Comparison of ENCODE assay signal across 19 mouse cellular contexts in genomic region chr14:48086682-48087297, GRCm38 (mm10). TPM values are rescaled to one million over a fixed set of nuclear protein-coding genes. Genes with fewer than 3 reads are reported as not detected.
DNase-seq lines count a peak whose midpoint lies in the region; ATAC-seq and TF ChIP-seq lines count a peak whose summit lies in the region.
"Had no signal": no experiment of that assay in that cellular context is flagged by ENCODE, and none has a peak within 500 bp of the region (broad histone marks: within the 10 kb centered on the region; RNA-seq: fewer than 3 reads in every experiment).

No protein-coding gene starts in this region.

- H3K27me3 ChIP-seq in hindbrain, postnatal 0 days (ENCODE audit: insufficient read depth, low read length), result no peaks in the 10 kb centered on the region
- H3K27me3 ChIP-seq in stomach, postnatal 0 days (ENCODE audit: control insufficient read depth, insufficient read depth, low read length), result no peaks in the 10 kb centered on the region
- H3K27me3 ChIP-seq: neural tube, embryonic 12.5 days had no signal

- DNase-seq in layer of hippocampus, adult 9-11 months, result peak; percentile 35
- DNase-seq in layer of hippocampus, postnatal 10 days (ENCODE audit: low spot score in 2 of 2), result no peak
- DNase-seq in brain, adult 2 months (ENCODE audit: low read depth, low spot score), result peak; percentile 72
- DNase-seq in brain, embryonic 14.5 days (ENCODE audit: low read depth), result peak; percentile 33
- DNase-seq in hindbrain, postnatal 0 days (ENCODE audit: low spot score), result peak; percentile 42
- DNase-seq in stomach, postnatal 0 days (ENCODE audit: low spot score), result no peak
- DNase-seq in kidney, postnatal 10 days, result no peak
- no peak for DNase-seq in adrenal gland, postnatal 36 days
- DNase-seq: cerebellum, adult 2 months; gastrocnemius, postnatal 14 days; heart, postnatal 36 days; kidney, adult 18-20 months; retina, postnatal 1 day had no signal

- no peak for TF ChIP-seq POLR2A in brain, embryonic 14.5 days (IDR thresholded peaks at IDR 0.05; ENCODE audit: borderline replicate concordance, extremely low read depth, insufficient read depth, insufficient read length, poor library complexity, severe bottlenecking)

- ATAC-seq in hindbrain, postnatal 0 days, result peak; percentile 70; the same call in 1 of the 2 replicates
- no peak for ATAC-seq in stomach, postnatal 0 days (ENCODE audit: low FRiP score, low TSS enrichment)
- ATAC-seq: activated CD4-positive, CD25-positive, alpha-beta regulatory T cell, adult 4 months; forebrain, embryonic 16.5 days had no signal

- peak overlapping the region; percentile 52 for H3K27ac ChIP-seq in hindbrain, postnatal 0 days
- no peak overlapping the region for H3K27ac ChIP-seq in stomach, postnatal 0 days (replicated peaks)
- H3K27ac ChIP-seq: embryonic facial prominence, embryonic 13.5 days; liver, embryonic 14.5 days; neural tube, embryonic 12.5 days had no signal

- peaks cover 15% of the 10 kb centered on the region for H3K4me1 ChIP-seq in hindbrain, postnatal 0 days (ENCODE audit: insufficient read depth, low read length)
- 0 out of 2 replicates have a peak, but pooled peaks cover 3% of the 10 kb centered on the region for H3K4me1 ChIP-seq in stomach, postnatal 0 days (replicated peaks; ENCODE audit: control insufficient read depth, insufficient read depth)
- H3K4me1 ChIP-seq: neural tube, embryonic 12.5 days had no signal

- H3K36me3 ChIP-seq in hindbrain, postnatal 0 days (ENCODE audit: insufficient read depth, low read length), result no peaks in the 10 kb centered on the region
- H3K36me3 ChIP-seq in stomach, postnatal 0 days (ENCODE audit: control insufficient read depth, insufficient read depth, low read length), result no peaks in the 10 kb centered on the region
- H3K36me3 ChIP-seq: embryonic facial prominence, embryonic 13.5 days; neural tube, embryonic 12.5 days had no signal

- H3K4me3 ChIP-seq in hindbrain, postnatal 0 days (ENCODE audit: low read length), result no peak overlapping the region
- no peak overlapping the region for H3K4me3 ChIP-seq in stomach, postnatal 0 days (ENCODE audit: low read depth, low read length)
- H3K4me3 ChIP-seq: embryonic facial prominence, embryonic 13.5 days; neural tube, embryonic 12.5 days had no signal

- no peak for TF ChIP-seq CTCF in brain, embryonic 14.5 days (IDR thresholded peaks at IDR 0.05; ENCODE audit: borderline replicate concordance, extremely low read depth, insufficient read depth, insufficient read length)
- no peak for TF ChIP-seq CTCF in hindbrain, postnatal 0 days (IDR thresholded peaks at IDR 0.05; ENCODE audit: low read depth)
- TF ChIP-seq CTCF in stomach, postnatal 0 days (IDR thresholded peaks at IDR 0.05; ENCODE audit: low read depth), result no peak

- no peak overlapping the region for H3K4me2 ChIP-seq in hindbrain, postnatal 0 days (ENCODE audit: low read depth, low read length)
- H3K4me2 ChIP-seq in stomach, postnatal 0 days (replicated peaks; ENCODE audit: low read depth), result no peak overlapping the region
- H3K4me2 ChIP-seq: embryonic facial prominence, embryonic 13.5 days; heart, embryonic 11.5 days; neural tube, embryonic 12.5 days had no signal

- H3K9ac ChIP-seq in hindbrain, postnatal 0 days (replicated peaks; ENCODE audit: low read length), result no peak overlapping the region
- H3K9ac ChIP-seq in stomach, postnatal 0 days (ENCODE audit: low read length), result no peak overlapping the region
- H3K9ac ChIP-seq: embryonic facial prominence, embryonic 13.5 days; liver, embryonic 14.5 days; neural tube, embryonic 12.5 days had no signal

- H3K9me3 ChIP-seq in hindbrain, postnatal 0 days (ENCODE audit: low read length), result no peaks in the 10 kb centered on the region
- no peaks in the 10 kb centered on the region for H3K9me3 ChIP-seq in stomach, postnatal 0 days (ENCODE audit: control insufficient read depth, low read length)
- H3K9me3 ChIP-seq: embryonic facial prominence, embryonic 13.5 days; neural tube, embryonic 12.5 days had no signal

- no peak for TF ChIP-seq EP300 in stomach, postnatal 0 days (optimal IDR thresholded peaks at IDR 0.05)

- 35% methylated on average over 7 of the region's 7 CpGs for WGBS in hindbrain, postnatal 0 days
- 54% methylated on average over 7 of the region's 7 CpGs for WGBS in stomach, postnatal 0 days

RNA-seq across cellular contexts. Expression of gene Peli2, which starts 33.8 kb away (rescaled TPM):
- 10 to 100 TPM; 20.4 to 23.5 TPM for total RNA-seq in layer of hippocampus, postnatal 10 days (2021)
- polyA plus RNA-seq in brain, embryonic 14.5 days (2012; rRNA removed), result 14.0 and 18.0 TPM in 2 replicates
- 38.8 and 63.6 TPM in 2 replicates for total RNA-seq in hindbrain, postnatal 0 days (2014; rRNA removed)
- 15.1 and 16.5 TPM in 2 replicates for polyA plus RNA-seq in hindbrain, postnatal 0 days (2015; fragmentation: Nextera tagmentation; extraction: Ambion mirVana)
- polyA plus RNA-seq in stomach, postnatal 0 days (2015; fragmentation: Nextera tagmentation; extraction: Ambion mirVana), result 5.6 and 5.9 TPM in 2 replicates
- total RNA-seq in adrenal gland, postnatal 36 days (2021), result 10 to 100 TPM; 28.0 to 28.5 TPM

Comparison
In these comparisons a context has a peak if more than half of its experiments do, and no peak if none do; other contexts are left out.
1. DNase-seq: peak in layer of hippocampus, adult 9-11 months (single experiment), brain, adult 2 months (single experiment), brain, embryonic 14.5 days (single experiment) and hindbrain, postnatal 0 days (single experiment); none in layer of hippocampus, postnatal 10 days (0 of 2), stomach, postnatal 0 days (single experiment), kidney, postnatal 10 days (single experiment) and adrenal gland, postnatal 36 days (0 of 2).